Mouse (Mus musculus): ENCODE measurements around the gene Tspyl1. TPM values are rescaled to one million over a fixed set of nuclear protein-coding genes. Genes with fewer than 3 reads are reported as not detected.

Gene Tspyl1
- total and polyA plus RNA-seq, 3 experiments: 10.8 to 16.3 TPM; not detected in 1

GRCm38 (mm10) chr10:34235384-34235783 is 46.6 kb upstream of the Tspyl1 start (continued):
- TF ChIP-seq MAFK (IDR thresholded peaks at IDR 0.05; ENCODE audit: borderline replicate concordance, low read depth, low read length) (no peak), CHD1 (IDR thresholded peaks at IDR 0.05; ENCODE audit: low read depth, low read length) (no peak)

- Histone ChIP-seq H3K4me1 (ENCODE audit: control insufficient read depth in 1 of 2, insufficient read depth in 2 of 2, low read length in 2 of 2) (no peaks in the 10 kb centered on the region), H3K27me3 (ENCODE audit: control insufficient read depth in 1 of 2, insufficient read depth in 2 of 2, low read length in 2 of 2) (no peaks in the 10 kb centered on the region; a peak in 1 of 4 replicates), H3K79me2 (ENCODE audit: control insufficient read depth, insufficient read depth, low read length, poor library complexity) (no peaks in the 10 kb centered on the region), H3K9ac (ENCODE audit: control insufficient read depth, low read depth, low read length, poor library complexity, severe bottlenecking) (no peak overlapping the region), H3K27ac (ENCODE audit: control insufficient read depth, low read depth, low read length) (no peak overlapping the region), H3K4me3 (ENCODE audit: control insufficient read depth in 1 of 2, insufficient read depth in 1 of 2, low read depth in 2 of 2, low read length in 2 of 2) (no peak overlapping the region), H3K9me3 (replicated peaks; ENCODE audit: insufficient read depth, low read length) (no peaks in the 10 kb centered on the region), H3K36me3 (ENCODE audit: control insufficient read depth in 1 of 2, insufficient read depth in 2 of 2, low read length in 2 of 2) (no peaks in the 10 kb centered on the region)
- TF ChIP-seq MAZ (IDR thresholded peaks at IDR 0.05; ENCODE audit: low read depth, low read length) (no peak), ETS1 (IDR thresholded peaks at IDR 0.05; ENCODE audit: low read depth, low read length) (no peak), NELFE (IDR thresholded peaks at IDR 0.05; ENCODE audit: low read depth, low read length) (no peak), SIN3A (IDR thresholded peaks at IDR 0.05; ENCODE audit: low read length) (no peak), MAX (IDR thresholded peaks at IDR 0.05; ENCODE audit: low read length) (no peak), KAT2A (conservative IDR thresholded peaks at IDR 0.05; ENCODE audit: low read depth, low read length) (no peak), CTCF (IDR thresholded peaks at IDR 0.05 in 2 of 3, conservative IDR thresholded peaks at IDR 0.05 in 1 of 3; ENCODE audit: control insufficient read depth in 1 of 3, insufficient read depth in 1 of 3, low read depth in 2 of 3, low read length in 3 of 3, poor library complexity in 1 of 3, severe bottlenecking in 1 of 3) (no peak), USF2 (IDR thresholded peaks at IDR 0.05; ENCODE audit: borderline replicate concordance in 1 of 2, insufficient read depth in 1 of 2, low read depth in 1 of 2, low read length in 2 of 2) (no peak), HCFC1 (IDR thresholded peaks at IDR 0.05; ENCODE audit: low read depth, low read length) (no peak), TCF12 (IDR thresholded peaks at IDR 0.05; ENCODE audit: low read depth, low read length) (no peak), EP300 (IDR thresholded peaks at IDR 0.05; ENCODE audit: low read depth in 1 of 2, low read length in 2 of 2) (no peak), JUND (IDR thresholded peaks at IDR 0.05; ENCODE audit: low read depth, low read length) (no peak), ZKSCAN1 (IDR thresholded peaks at IDR 0.05; ENCODE audit: low read depth, low read length) (no peak), TAL1 (IDR thresholded peaks at IDR 0.05; ENCODE audit: low read length) (no peak), UBTF (IDR thresholded peaks at IDR 0.05; ENCODE audit: borderline replicate concordance, insufficient read depth, low read depth, low read length) (no peak), GATA1 (IDR thresholded peaks at IDR 0.05; ENCODE audit: low read depth, low read length) (no peak), ZC3H11A (IDR thresholded peaks at IDR 0.05; ENCODE audit: low read depth, low read length) (no peak), GABPA (IDR thresholded peaks at IDR 0.05; ENCODE audit: low read depth, low read length) (no peak), RCOR1 (IDR thresholded peaks at IDR 0.05; ENCODE audit: low read depth, low read length) (no peak)
- DNase-seq (ENCODE audit: low read depth, low spot score): no peak
These were observed 45.4 kb upstream of the Tspyl1 start for GRCm38 (mm10) chr10:34236569-34236968.

Measured in MEL (cell line).